Mouse (Mus musculus): ENCODE measurements around the gene Polr1e. TPM values are rescaled to one million over a fixed set of nuclear protein-coding genes. Genes with fewer than 3 reads are reported as not detected.

Gene Polr1e
- polyA plus RNA-seq, 1 experiment from 2014 or later: 33.8 TPM

- H3K36me3 ChIP-seq: no peaks in the 10 kb centered on the region
- H3K4me1 ChIP-seq: peaks cover 20% of the 10 kb centered on the region
- no peaks in the 10 kb centered on the region for H3K27me3 ChIP-seq
- peak overlapping the region; percentile 84 for H3K4me3 ChIP-seq (replicated peaks)
- peak overlapping the region; percentile 63 for H3K9ac ChIP-seq
- H3K4me2 ChIP-seq (replicated peaks): peak overlapping the region; percentile 53
- H3K9me3 ChIP-seq (replicated peaks): no peaks in the 10 kb centered on the region
- WGBS: 5% methylated on average over 11 of the region's 11 CpGs
- peak overlapping the region; percentile 95 for H3K27ac ChIP-seq (replicated peaks)
- ATAC-seq (ENCODE audit: insufficient number of reproducible peaks, low FRiP score, low TSS enrichment, low read depth): no peak
Measured at GRCm38 (mm10) chr4:45010806-45011415, 7.5 kb upstream of the Polr1e start.

DNA sequence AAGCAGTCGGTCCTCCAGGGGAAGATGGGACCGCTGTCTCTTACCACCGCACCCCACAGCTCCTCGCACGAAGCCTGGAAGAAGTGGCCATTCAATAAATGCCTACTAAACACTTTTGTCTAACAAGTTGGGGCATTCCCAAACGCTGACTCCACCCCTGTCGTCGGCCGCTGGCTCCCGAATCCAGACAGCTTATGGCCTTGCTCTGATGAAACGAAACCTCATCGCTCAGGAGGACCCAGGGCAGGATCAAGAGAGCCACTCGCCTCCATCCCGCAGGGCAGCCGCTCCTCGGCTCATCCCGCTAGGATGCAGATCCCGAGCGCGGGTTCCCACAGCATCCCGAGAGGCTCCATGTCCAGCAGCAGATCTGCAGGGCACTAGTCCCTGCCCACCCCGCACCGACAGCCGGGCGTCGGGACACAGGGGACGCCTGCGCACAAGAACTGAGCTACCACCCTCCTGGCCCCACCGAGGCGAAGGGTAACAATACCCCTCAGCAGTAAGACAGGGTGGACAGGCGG is 6.7 kb upstream of the Polr1e start:
- peak; percentile 71 for ATAC-seq (ENCODE audit: insufficient number of reproducible peaks, low FRiP score, low TSS enrichment, low read depth)
- Histone ChIP-seq H3K4me3 (replicated peaks) (peak overlapping the region; percentile 84), H3K9me3 (replicated peaks) (no peaks in the 10 kb centered on the region), H3K9ac (peak overlapping the region; percentile 63), H3K27ac (replicated peaks) (peak overlapping the region; percentile 95), H3K4me1 (peaks cover 20% of the 10 kb centered on the region), H3K36me3 (no peaks in the 10 kb centered on the region), H3K27me3 (no peaks in the 10 kb centered on the region), H3K4me2 (replicated peaks) (peak overlapping the region; percentile 53)
- under 1% methylated on average over 31 of the region's 31 CpGs for WGBS

DNA sequence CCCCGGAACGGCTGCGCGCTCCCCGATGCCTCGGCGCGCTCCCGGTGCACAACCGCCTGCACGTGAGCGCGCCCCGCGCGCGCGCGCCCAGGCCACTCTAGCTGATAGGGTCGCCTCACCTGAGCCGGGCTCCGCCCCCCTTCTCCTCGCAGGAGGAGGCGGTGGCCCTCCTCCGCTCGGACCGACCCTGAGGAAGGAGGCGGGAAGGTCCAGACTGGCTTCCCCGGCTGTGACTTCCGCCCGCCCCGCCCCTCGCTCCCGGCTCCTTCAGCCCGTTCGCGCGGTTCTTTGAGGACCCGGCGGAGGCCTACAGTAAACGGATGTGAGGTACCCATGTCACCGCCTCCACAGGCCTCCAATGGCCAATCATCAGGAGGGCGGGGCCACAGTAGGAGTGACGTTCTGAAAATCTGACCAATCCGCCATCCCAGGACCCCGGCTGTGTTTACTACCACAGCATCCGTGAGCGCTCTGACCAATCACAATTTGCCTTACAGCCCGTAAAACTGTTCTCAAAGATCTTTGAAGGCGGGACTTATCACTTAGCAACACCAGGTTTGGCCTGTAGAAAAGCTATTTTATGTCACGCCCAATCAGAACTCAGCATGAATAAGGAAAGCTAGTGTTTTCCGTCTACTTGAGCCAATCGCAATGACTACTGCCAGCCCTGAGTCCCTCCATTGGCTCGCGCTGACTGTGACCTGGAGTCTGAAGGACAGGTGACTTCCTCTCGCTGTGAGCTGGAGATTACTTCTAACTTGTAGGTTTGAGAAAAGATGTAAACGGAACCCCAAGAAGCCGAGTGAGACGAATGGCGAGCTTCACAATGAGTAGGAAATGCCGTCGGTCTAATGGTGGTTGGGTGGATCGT is 6.0 kb upstream of the Polr1e start, which contains the start of gene Zbtb5:
Zbtb5 (minus strand) TSS at position 308 of the 871 bp plus-strand sequence.
- peak within 1 kb of the TSS; percentile 95 for H3K27ac ChIP-seq (replicated peaks)
- H3K4me2 ChIP-seq (replicated peaks): peak within 1 kb of the TSS; percentile 53
- H3K4me1 ChIP-seq: peaks cover 20% of the 10 kb centered on the region
- WGBS: under 1% methylated on average over 60 of the region's 63 CpGs
- no peaks in the 10 kb centered on the region for H3K27me3 ChIP-seq
- H3K4me3 ChIP-seq (replicated peaks): peak within 1 kb of the TSS; percentile 84
- ATAC-seq (ENCODE audit: insufficient number of reproducible peaks, low FRiP score, low TSS enrichment, low read depth): peak; percentile 99
- no peaks in the 10 kb centered on the region for H3K9me3 ChIP-seq (replicated peaks)
- no peaks in the 10 kb centered on the region for H3K36me3 ChIP-seq
- peak within 1 kb of the TSS; percentile 63 for H3K9ac ChIP-seq

GRCm38 (mm10) chr4:45013031-45013431 is 5.4 kb upstream of the Polr1e start:
- peak overlapping the region; percentile 84 for H3K4me3 ChIP-seq (replicated peaks)
- H3K4me1 ChIP-seq: peaks cover 22% of the 10 kb centered on the region
- peak overlapping the region; percentile 55 for H3K9ac ChIP-seq
- no peaks in the 10 kb centered on the region for H3K36me3 ChIP-seq
- under 1% methylated on average over 13 of the region's 13 CpGs for WGBS
- peak overlapping the region; percentile 80 for H3K27ac ChIP-seq (replicated peaks)
- H3K27me3 ChIP-seq: no peaks in the 10 kb centered on the region
- H3K4me2 ChIP-seq (replicated peaks): peak overlapping the region; percentile 52
- no peak for ATAC-seq (ENCODE audit: insufficient number of reproducible peaks, low FRiP score, low TSS enrichment, low read depth)
- no peaks in the 10 kb centered on the region for H3K9me3 ChIP-seq (replicated peaks)

DNA sequence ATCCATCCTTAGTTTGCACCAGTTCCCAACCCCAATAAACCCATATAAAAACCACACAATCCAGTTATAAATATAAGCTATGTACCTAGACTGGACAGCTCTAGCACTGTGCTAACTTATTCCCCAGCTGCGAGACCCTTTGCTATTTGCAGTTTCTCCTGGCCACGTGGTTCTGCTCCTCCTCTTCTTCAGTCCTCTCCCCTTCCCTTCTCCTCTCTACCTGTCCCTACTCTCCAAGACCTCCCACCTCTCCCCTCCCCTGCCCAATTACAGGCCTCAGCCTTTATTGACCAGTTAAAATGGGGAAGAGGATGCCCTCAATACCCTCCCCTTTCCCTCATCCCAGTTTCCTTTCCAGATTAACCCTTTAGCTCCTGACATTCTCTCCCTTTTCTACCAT is 4.8 kb upstream of the Polr1e start:
- Histone ChIP-seq H3K27me3 (no peaks in the 10 kb centered on the region), H3K9me3 (replicated peaks) (no peaks in the 10 kb centered on the region), H3K36me3 (no peaks in the 10 kb centered on the region), H3K9ac (peak overlapping the region; percentile 55; the same call in 1 of the 2 replicates), H3K4me1 (peaks cover 26% of the 10 kb centered on the region), H3K4me3 (replicated peaks) (peak overlapping the region; percentile 84), H3K27ac (replicated peaks) (no peak overlapping the region), H3K4me2 (replicated peaks) (peak overlapping the region; percentile 52)
- ATAC-seq (ENCODE audit: insufficient number of reproducible peaks, low FRiP score, low TSS enrichment, low read depth): no peak
- 5% methylated on average over 2 of the region's 2 CpGs for WGBS

DNA sequence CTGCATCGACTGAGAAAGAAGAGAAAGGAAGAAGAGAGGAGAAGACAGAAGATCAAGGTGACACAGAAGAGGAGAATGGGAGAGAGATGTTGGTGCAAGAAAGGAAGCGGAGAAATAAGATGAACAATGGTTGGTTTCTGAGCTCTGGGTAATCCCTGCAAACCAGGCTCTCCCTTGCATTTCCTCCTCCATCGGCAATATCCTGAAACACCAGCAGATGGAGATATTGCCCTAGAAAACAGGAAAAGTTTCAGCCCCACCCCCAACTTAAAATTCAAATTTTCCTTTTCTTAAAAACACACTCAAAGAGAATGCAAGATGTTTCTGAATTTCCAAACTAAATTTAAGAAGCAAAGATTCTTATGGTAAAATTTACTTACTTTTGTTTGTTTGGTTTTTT is 2.8 kb upstream of the Polr1e start:
- 7% methylated on average over 3 of the region's 3 CpGs for WGBS
- Histone ChIP-seq H3K4me2 (replicated peaks) (no peak overlapping the region), H3K36me3 (no peaks in the 10 kb centered on the region), H3K4me1 (peaks cover 33% of the 10 kb centered on the region), H3K4me3 (replicated peaks) (no peak overlapping the region), H3K9ac (no peak overlapping the region; the same call in 1 of the 2 replicates), H3K27me3 (no peaks in the 10 kb centered on the region), H3K9me3 (replicated peaks) (no peaks in the 10 kb centered on the region), H3K27ac (replicated peaks) (no peak overlapping the region)
- ATAC-seq (ENCODE audit: insufficient number of reproducible peaks, low FRiP score, low TSS enrichment, low read depth): no peak

- Histone ChIP-seq H3K36me3 (peaks cover 10% of the 10 kb centered on the region; the same call in 1 of the 2 replicates), H3K9ac (peak overlapping the region; percentile 41), H3K27ac (replicated peaks) (no peak overlapping the region), H3K4me2 (replicated peaks) (peak overlapping the region; percentile 83), H3K4me1 (peaks cover 22% of the 10 kb centered on the region), H3K27me3 (no peaks in the 10 kb centered on the region), H3K4me3 (replicated peaks) (peak overlapping the region; percentile 66), H3K9me3 (replicated peaks) (no peaks in the 10 kb centered on the region)
- 1% methylated on average over 14 of the region's 14 CpGs for WGBS
- ATAC-seq (ENCODE audit: insufficient number of reproducible peaks, low FRiP score, low TSS enrichment, low read depth): no peak; the same call in 1 of the 2 replicates
Measured at GRCm38 (mm10) chr4:45019009-45019408, 626 bp downstream of the Polr1e start.

GRCm38 (mm10) chr4:45026459-45026858 is 8.1 kb downstream of the Polr1e start:
- no peaks in the 10 kb centered on the region for H3K4me1 ChIP-seq
- H3K36me3 ChIP-seq: peaks cover 60% of the 10 kb centered on the region
- no peak overlapping the region for H3K4me3 ChIP-seq (replicated peaks)
- no peak overlapping the region for H3K4me2 ChIP-seq (replicated peaks)
- H3K27ac ChIP-seq (replicated peaks): no peak overlapping the region
- no peak overlapping the region for H3K9ac ChIP-seq
- ATAC-seq (ENCODE audit: insufficient number of reproducible peaks, low FRiP score, low TSS enrichment, low read depth): no peak
- WGBS: 92% methylated on average over 4 of the region's 4 CpGs
- H3K27me3 ChIP-seq: no peaks in the 10 kb centered on the region
- no peaks in the 10 kb centered on the region for H3K9me3 ChIP-seq (replicated peaks)

DNA sequence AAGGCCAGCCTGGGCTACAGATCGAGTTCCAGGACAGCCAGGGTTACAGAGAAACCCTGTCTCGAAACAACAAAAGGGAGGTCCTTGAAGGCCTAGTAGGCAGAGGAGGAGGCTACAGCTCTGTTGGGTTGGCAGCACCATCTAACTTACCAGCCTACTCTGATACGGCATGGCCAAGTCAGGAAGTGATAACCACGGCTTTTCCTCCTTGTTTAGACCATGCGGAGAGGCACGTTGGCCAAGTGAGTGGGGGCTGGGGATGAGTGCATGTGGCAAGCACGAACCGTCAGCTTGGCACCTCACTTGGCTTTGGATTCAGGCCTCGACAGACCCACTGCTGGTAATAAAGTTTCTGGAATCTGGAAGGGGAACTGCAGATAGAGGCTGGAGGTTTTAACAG is 14.2 kb downstream of the Polr1e start:
- H3K9me3 ChIP-seq (replicated peaks): no peaks in the 10 kb centered on the region
- no peaks in the 10 kb centered on the region for H3K4me1 ChIP-seq
- H3K36me3 ChIP-seq: peaks cover 82% of the 10 kb centered on the region
- no peak overlapping the region for H3K9ac ChIP-seq
- no peak overlapping the region for H3K4me2 ChIP-seq (replicated peaks)
- no peak for ATAC-seq (ENCODE audit: insufficient number of reproducible peaks, low FRiP score, low TSS enrichment, low read depth)
- H3K27me3 ChIP-seq: no peaks in the 10 kb centered on the region
- no peak overlapping the region for H3K4me3 ChIP-seq (replicated peaks)
- H3K27ac ChIP-seq (replicated peaks): no peak overlapping the region
- WGBS: 86% methylated on average over 9 of the region's 9 CpGs

DNA sequence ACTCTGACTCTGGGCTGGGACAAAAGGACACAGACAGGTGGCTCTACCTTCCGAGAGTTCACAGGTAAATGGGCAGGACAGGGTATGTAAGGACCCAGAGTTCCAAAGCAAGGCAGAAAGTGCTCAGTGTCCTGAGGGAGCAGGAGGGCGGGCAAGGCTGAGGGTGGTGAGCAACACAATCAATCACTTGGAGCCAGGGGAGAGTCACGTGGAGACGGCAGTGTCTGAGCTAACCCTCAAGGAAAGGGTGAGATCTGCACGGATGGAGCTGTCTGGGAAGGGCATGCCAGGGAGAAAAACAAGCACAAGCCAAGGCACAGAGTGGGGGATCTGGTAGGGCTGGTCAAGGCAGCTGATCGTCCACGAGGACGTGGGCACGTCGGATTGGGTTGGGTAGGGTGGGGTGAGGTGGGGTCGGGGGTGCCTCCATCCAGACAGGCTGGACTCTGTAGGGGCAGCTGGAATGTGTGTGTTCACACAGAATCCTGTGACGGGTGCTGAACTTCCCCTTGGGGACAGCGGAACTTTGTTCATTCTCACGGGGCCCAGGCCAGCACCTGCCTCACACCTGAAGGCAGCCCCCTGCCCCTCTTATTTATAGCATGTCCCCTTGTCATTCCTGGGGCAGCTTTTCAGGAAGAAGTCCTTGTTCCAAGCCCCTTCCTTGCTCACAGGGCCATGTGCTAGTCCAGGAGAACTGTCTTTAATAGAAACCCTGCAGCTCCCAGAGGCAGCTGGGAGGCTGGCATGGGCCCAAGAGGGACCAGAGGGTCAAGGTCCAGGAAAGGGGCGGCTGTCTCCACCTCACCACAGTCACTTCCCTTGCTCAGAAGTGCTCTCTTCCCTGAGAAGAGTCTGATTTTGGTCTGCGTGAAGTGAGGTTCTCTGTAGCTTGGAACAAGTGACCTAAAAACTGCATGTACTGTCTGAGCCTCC is 16.6 kb downstream of the Polr1e start:
- Histone ChIP-seq H3K4me1 (no peaks in the 10 kb centered on the region), H3K9me3 (replicated peaks) (no peaks in the 10 kb centered on the region), H3K9ac (no peak overlapping the region), H3K4me2 (replicated peaks) (no peak overlapping the region), H3K36me3 (peaks cover 73% of the 10 kb centered on the region), H3K27ac (replicated peaks) (no peak overlapping the region), H3K27me3 (no peaks in the 10 kb centered on the region), H3K4me3 (replicated peaks) (no peak overlapping the region)
- no peak for ATAC-seq (ENCODE audit: insufficient number of reproducible peaks, low FRiP score, low TSS enrichment, low read depth)
- 81% methylated on average over 16 of the region's 16 CpGs for WGBS

Measured in embryonic facial prominence, embryonic 15.5 days (tissue).